ENCODE assay signal across 8 mouse cellular contexts in the genomic region with DNA sequence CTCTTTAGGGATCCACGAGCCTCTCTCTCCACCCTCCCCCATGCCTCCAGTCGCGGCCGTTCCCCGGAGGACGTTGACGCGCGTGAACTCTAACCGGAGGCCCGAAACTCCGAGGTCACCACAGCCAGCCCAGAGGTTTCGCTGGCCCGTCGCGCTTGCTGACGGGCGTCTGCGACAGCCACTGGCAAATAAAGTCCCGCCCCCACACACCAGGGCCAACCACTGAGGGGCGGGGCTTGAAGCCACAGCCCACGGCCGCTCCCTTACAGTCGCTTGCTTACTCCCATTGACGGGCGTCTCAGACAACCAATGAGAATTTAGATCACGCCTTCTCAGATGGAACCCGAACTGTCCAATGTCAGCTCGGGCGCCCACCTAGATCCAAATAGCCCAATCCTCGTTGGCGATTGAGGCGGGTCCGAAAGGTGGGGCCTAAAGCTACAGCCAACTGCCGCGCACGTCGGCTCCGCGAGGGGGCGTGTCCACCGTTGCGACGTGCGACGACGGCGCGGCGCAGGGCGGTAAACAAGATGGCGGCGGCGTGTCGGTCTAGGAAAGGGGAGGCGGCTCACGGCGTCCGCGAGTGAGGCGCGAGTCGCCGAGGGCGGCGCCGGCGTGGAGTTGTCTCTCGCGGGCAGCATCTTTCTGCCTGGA. TPM values are rescaled to one million over a fixed set of nuclear protein-coding genes. Genes with fewer than 3 reads are reported as not detected.
A peak's percentile ranks its signal among the peaks of the same experiment; 100 is the strongest.
DNase-seq lines count a peak whose midpoint lies in the region; ATAC-seq and TF ChIP-seq lines count a peak whose summit lies in the region.

A gene (plus strand): TSS at position 514 of the 654 bp plus-strand sequence.

- no peaks in the 10 kb centered on the region for H3K27me3 ChIP-seq in megakaryocyte, embryonic 14.5 days (replicated peaks)

- peak within 1 kb of the TSS; percentile 68 for H3K27ac ChIP-seq in cortical plate, adult 2 months (ENCODE audit: insufficient read depth, low read length)

- DNase-seq in gastrocnemius, adult 8-10 months (ENCODE audit: low spot score in 2 of 2): peak; percentile 98 to 99
- peak; percentile 100 for DNase-seq in hindlimb bud, embryonic 11.5 days (ENCODE audit: extremely low spot score, low read depth, low spot score)
- DNase-seq in left cerebral cortex, adult 8-10 months (ENCODE audit: low spot score in 2 of 2): peak; percentile 94 to 100
- peak; percentile 100 for DNase-seq in right cerebral cortex, postnatal 10 days (ENCODE audit: low spot score in 2 of 2)
- DNase-seq in urinary bladder, postnatal 25 days (ENCODE audit: low spot score): peak; percentile 96

- peaks cover 40% of the 10 kb centered on the region for H3K36me3 ChIP-seq in megakaryocyte, embryonic 14.5 days (replicated peaks; ENCODE audit: low read length)

- TF ChIP-seq POLR2A in cortical plate, adult 2 months (IDR thresholded peaks at IDR 0.05; ENCODE audit: extremely low read depth, insufficient read depth, low read length): peak; percentile 61; the same call in 1 of the 2 replicates

- H3K4me1 ChIP-seq in cortical plate, adult 2 months (ENCODE audit: control insufficient read depth, insufficient read depth, low read length): peaks cover 3% of the 10 kb centered on the region
- peaks cover 60% of the 10 kb centered on the region for H3K4me1 ChIP-seq in megakaryocyte, embryonic 14.5 days

- no peaks in the 10 kb centered on the region for H3K9me3 ChIP-seq in megakaryocyte, embryonic 14.5 days

- TF ChIP-seq CTCF in cortical plate, adult 2 months (IDR thresholded peaks at IDR 0.05; ENCODE audit: extremely low read depth, insufficient read depth, low read length): no peak

- peak; percentile 99 for ATAC-seq in activated CD4-positive, CD25-positive, alpha-beta regulatory T cell, adult 4 months

- peak within 1 kb of the TSS; percentile 71 for H3K4me3 ChIP-seq in cortical plate, adult 2 months (ENCODE audit: insufficient read depth, low read length)
- H3K4me3 ChIP-seq in megakaryocyte, embryonic 14.5 days (replicated peaks): peak within 1 kb of the TSS; percentile 100

RNA-seq across cellular contexts. Expression of the gene that starts here (rescaled TPM):
- 10 to 100 TPM; 22.1 to 25.4 TPM for polyA plus RNA-seq in activated CD4-positive, CD25-positive, alpha-beta regulatory T cell, adult 4 months (2017; shearing (Covaris generic))
- polyA plus RNA-seq in cortical plate, adult 2 months (2012; rRNA removed): 91.8 and 94.2 TPM in 2 replicates
- total RNA-seq in gastrocnemius, adult 8-10 months (2022): 100 to 1,000 TPM; 157 to 173 (median 162) TPM
- total RNA-seq in left cerebral cortex, adult 8-10 months (2022): 100 to 1,000 TPM; 102 to 111 (median 109) TPM
- polyA plus RNA-seq in megakaryocyte, embryonic 14.5 days (2012; ENCODE audit: insufficient read depth, low replicate concordance): 153 and 200 TPM in 2 replicates

Comparison
In these comparisons a context has a peak if more than half of its experiments do, and no peak if none do; other contexts are left out.
1. Peak in every context shown above with its lines: DNase-seq, ATAC-seq, H3K4me3 ChIP-seq and H3K27ac ChIP-seq.